Mouse (Mus musculus): ENCODE data around the gene Syngr1. TPM values are rescaled to one million over a fixed set of nuclear protein-coding genes. Genes with fewer than 3 reads are reported as not detected.

The Syngr1 gene
- total RNA-seq, 4 experiments from 2014 or later: 54.5 to 72.8 (median 61.1) TPM

GRCm38 (mm10) chr15:80145397-80145796 is 54.3 kb downstream of the Syngr1 start:
- peak in 1 of 2 experiments; percentile 37 for DNase-seq (ENCODE audit: low spot score in 2 of 2)

- no peak for DNase-seq (ENCODE audit: low spot score in 2 of 2)
Observed at GRCm38 (mm10) chr15:80146153-80146552, 55.0 kb downstream of the Syngr1 start.

- DNase-seq (ENCODE audit: low spot score in 2 of 2): no peak
Observed at GRCm38 (mm10) chr15:80147090-80147489, 56.0 kb downstream of the Syngr1 start.

- DNase-seq (ENCODE audit: low spot score in 2 of 2): no peak
Observed at GRCm38 (mm10) chr15:80147511-80147910, 56.4 kb downstream of the Syngr1 start.

GRCm38 (mm10) chr15:80148565-80148964 is 57.4 kb downstream of the Syngr1 start:
- no peak for DNase-seq (ENCODE audit: low spot score in 2 of 2)

GRCm38 (mm10) chr15:80149517-80149916 is 58.4 kb downstream of the Syngr1 start:
- no peak for DNase-seq (ENCODE audit: low spot score in 2 of 2)

GRCm38 (mm10) chr15:80152663-80153062 is 61.5 kb downstream of the Syngr1 start:
- no peak for DNase-seq (ENCODE audit: low spot score in 2 of 2)

- DNase-seq (ENCODE audit: low spot score in 2 of 2): no peak
Observed at GRCm38 (mm10) chr15:80153757-80154156, 62.6 kb downstream of the Syngr1 start.

- no peak for DNase-seq (ENCODE audit: low spot score in 2 of 2)
Observed at GRCm38 (mm10) chr15:80155707-80156106, 64.6 kb downstream of the Syngr1 start.

- DNase-seq (ENCODE audit: low spot score in 2 of 2): no peak
Observed at GRCm38 (mm10) chr15:80157197-80157943, 66.2 kb downstream of the Syngr1 start.

- no peak for DNase-seq (ENCODE audit: low spot score in 2 of 2)
Observed at GRCm38 (mm10) chr15:80158001-80158706, 67.0 kb downstream of the Syngr1 start.

GRCm38 (mm10) chr15:80158707-80159090 is 67.6 kb downstream of the Syngr1 start:
- no peak for DNase-seq (ENCODE audit: low spot score in 2 of 2)

- DNase-seq (ENCODE audit: low spot score in 2 of 2): no peak
Observed at GRCm38 (mm10) chr15:80159286-80159901, 68.3 kb downstream of the Syngr1 start.

- no peak for DNase-seq (ENCODE audit: low spot score in 2 of 2)
Observed at GRCm38 (mm10) chr15:80160223-80160622, 69.1 kb downstream of the Syngr1 start.

GRCm38 (mm10) chr15:80160726-80161125 is 69.6 kb downstream of the Syngr1 start:
- peak; percentile 37 to 52 for DNase-seq (ENCODE audit: low spot score in 2 of 2)

GRCm38 (mm10) chr15:80161199-80161598 is 70.1 kb downstream of the Syngr1 start:
- no peak for DNase-seq (ENCODE audit: low spot score in 2 of 2)

- no peak for DNase-seq (ENCODE audit: low spot score in 2 of 2)
Observed at GRCm38 (mm10) chr15:80162401-80162964, 71.3 kb downstream of the Syngr1 start.

- DNase-seq (ENCODE audit: low spot score in 2 of 2): no peak
Observed at GRCm38 (mm10) chr15:80163274-80163673, 72.1 kb downstream of the Syngr1 start.

- DNase-seq (ENCODE audit: low spot score in 2 of 2): no peak
Observed at GRCm38 (mm10) chr15:80163716-80164115, 72.6 kb downstream of the Syngr1 start.

- peak in 1 of 2 experiments; percentile 17 for DNase-seq (ENCODE audit: low spot score in 2 of 2)
Observed at GRCm38 (mm10) chr15:80165396-80165795, 74.3 kb downstream of the Syngr1 start.
